Mouse (Mus musculus) embryonic stem cell, embryonic (primary cell): Measurements from ENCODE around the gene Slu7.

Experiments used
- CTCF ChIA-PET, 4 experiments: fragments of 300-600 bp in 2 of 4; fragments of 350-600 bp in 2 of 4; sonication (Branson Sonifier 250); formaldehyde crosslinking; loops; one replicate each; lab custom pipeline; 2022; ENCODE audit warnings: inconsistent platforms in 2 of 4; lab: Charles Lee
- POLR2A ChIA-PET, 4 experiments: fragments of 300-600 bp in 2 of 4; fragments of 350-600 bp in 2 of 4; sonication (Branson Sonifier 250); formaldehyde crosslinking; loops; one replicate each; lab custom pipeline; 2022; ENCODE audit warnings: antibody characterized with exemption in 4 of 4, inconsistent platforms in 1 of 4; lab: Charles Lee

Gene Slu7

DNA sequence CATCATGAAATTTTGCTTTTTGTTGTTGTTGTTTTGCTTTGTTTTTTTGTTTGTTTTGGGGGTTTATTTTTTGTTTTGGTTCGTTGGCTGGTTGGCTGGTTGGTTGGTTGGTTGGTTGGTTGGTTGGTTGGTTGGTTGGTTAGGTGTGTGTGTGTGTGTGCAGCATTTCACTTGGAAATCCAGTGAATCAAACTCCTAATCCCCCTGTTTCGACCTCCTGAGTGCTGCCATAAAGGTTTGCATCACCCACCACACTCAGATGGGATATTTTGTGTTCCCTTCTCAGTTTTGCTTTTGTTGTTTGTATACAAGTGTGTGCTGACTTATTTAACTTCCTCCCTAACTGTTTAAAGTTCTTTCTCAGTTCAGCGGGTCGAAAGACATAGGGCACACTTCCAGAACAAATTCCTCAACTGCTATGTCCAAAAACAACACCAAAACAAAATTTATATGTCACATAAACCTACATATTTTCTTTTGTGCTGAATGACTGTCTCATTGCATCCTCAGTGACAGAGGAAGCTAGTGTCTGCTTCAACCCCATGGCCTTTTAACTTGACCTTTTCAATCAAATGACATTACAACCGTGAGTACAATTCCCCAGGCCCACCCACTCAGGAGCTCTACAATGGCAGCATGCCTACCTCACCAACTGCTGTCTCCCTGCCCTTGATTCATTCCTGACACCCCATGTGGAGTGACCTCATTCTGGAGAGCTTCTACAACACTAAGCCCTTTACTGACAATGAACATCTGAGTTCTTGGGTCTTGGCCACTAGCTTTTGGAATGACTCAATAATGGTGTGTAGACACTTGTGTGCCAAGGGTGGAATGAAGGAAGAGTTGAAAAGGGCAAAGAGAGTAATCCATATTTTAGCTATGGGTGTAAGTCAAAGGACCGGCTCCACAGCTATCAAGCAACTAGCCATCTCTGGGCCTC, 37.6 kb downstream of the Slu7 start:
- POLR2A ChIA-PET, result interaction anchor here in 1 of 4 experiments (0.7 kb wide), 1 partner anchor 11 kb away, joined by 3 read pairs; no protein-coding TSS in a partner anchor
- CTCF ChIA-PET, result interaction anchor here (0.5 to 1.4 kb wide), 4 partner anchors 24 to 254 kb away, joined by 3 to 5 read pairs (median 4); no protein-coding TSS in a partner anchor

DNA sequence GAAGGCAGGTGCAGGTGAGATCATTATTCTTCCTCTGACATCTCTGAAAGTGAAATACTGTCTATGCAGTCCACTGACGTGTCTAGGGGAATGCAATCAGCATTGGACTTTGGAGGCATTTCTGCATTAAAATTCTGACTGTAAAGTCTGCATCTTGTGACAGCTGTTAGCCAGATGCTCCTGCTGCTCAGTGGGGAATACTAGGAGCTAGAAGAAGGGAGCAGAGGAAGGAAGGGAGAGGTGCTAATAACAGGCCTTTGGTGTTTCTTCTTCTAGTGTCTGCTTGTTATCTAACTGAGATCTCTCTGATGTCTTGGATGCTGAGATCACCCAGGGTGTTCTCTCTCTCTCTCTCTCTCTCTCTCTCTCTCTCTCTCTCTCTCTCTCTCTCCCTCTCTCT, 39.6 kb downstream of the Slu7 start:
- ChIA-PET CTCF (interaction anchor here in 2 of 4 experiments (0.6 to 0.7 kb wide), 2 partner anchors 161 to 939 kb away, joined by 3 read pairs; no protein-coding TSS in a partner anchor), POLR2A (interaction anchor here in 2 of 4 experiments (0.7 kb wide), 2 partner anchors 48 to 104 kb away, joined by 3 to 5 read pairs; no protein-coding TSS in a partner anchor)

DNA sequence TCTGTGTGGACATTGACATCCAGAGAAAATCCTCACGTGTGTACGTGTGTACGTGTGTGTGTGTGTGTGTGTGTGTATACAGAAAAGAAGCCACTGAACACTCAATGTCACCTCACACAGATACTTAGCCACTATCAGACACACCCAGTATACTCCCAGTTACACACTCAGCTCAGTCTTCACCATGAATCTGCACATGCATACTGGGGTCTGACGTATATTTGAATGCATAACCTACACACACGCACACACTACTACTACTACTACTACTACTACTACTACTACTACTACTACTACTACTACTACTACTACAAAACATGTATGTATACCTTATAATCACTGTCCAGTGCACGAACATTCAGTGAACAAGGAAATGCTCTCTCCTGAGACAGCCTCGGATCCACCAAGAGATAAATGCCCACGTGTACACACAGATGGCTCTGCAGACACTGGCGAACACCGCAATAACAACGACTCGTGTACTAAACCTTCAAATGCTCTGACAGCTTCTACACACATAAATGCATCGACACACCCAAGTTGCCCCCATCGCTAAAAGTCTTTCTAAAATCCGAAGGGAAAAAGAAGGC, 40.2 kb downstream of the Slu7 start:
- ChIA-PET CTCF (interaction anchor here in 2 of 4 experiments (0.6 to 1.5 kb wide), 2 partner anchors 21 to 102 kb away, joined by 4 read pairs; no protein-coding TSS in a partner anchor), POLR2A (interaction anchor here in 1 of 4 experiments (0.6 kb wide), 1 partner anchor 181 kb away, joined by 3 read pairs; no protein-coding TSS in a partner anchor)

DNA sequence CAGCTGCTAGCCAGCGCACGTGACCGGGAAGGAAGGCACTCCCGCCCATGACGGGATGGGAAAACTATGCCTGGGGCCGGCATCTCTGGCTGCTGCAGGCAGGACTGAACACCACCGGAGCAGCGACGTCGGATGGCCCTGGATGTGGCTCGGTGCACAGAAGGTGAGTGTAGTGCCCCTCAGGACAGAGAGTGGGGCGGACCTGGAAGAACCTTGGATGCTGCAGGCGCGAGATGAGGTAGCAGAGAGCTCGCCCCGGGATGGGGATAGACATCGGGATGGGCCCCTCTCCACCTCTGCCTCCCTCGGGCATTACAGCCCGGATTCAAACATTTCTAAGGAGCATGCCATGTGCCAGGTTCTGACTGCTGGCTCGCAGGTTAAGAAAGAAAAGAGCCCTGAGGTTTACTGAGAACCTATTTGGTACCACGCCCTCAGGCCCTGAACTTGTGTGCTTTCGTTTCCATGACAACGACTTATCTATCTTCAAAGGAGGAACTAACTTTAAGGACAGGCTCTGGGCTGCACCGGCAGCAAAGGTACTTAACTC, 40.8 kb downstream of the Slu7 start, which contains the start of gene C1qtnf2:
C1qtnf2 (plus strand) TSS at position 52 of the 550 bp plus-strand sequence.
- CTCF ChIA-PET, result interaction anchor here in 3 of 4 experiments (0.5 to 1.5 kb wide), 3 partner anchors 20 to 601 kb away, joined by 4 read pairs; no protein-coding TSS in a partner anchor
- POLR2A ChIA-PET, result interaction anchor here in 3 of 4 experiments (0.6 to 1.2 kb wide), 5 partner anchors 10 to 293 kb away, joined by 3 to 9 read pairs (median 4); partner anchors contain the start of gene Pttg1 (in 1 of the 3)

DNA sequence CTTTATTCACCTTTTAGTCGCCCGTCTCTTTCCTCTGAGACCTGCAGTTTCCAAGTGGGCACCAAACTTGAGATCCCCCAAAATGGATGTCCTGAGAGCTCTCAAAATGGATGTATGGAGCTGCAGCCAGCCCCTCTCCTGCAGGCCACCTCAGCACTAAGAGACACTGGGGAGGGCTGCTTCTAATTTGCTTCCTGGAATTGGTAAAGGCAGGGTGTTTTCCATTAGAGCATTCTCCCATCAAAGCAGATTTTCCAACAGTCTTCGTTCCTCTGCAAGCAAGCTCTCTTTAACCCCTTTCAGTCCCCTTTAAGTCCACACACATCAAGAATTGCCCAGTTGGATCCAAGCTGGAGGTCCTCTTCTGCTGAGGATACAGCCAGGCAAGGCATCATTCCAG, 45.8 kb downstream of the Slu7 start:
- POLR2A ChIA-PET, result interaction anchor here in 1 of 4 experiments (0.5 kb wide), 1 partner anchor 239 kb away, joined by 5 read pairs; no protein-coding TSS in a partner anchor
- CTCF ChIA-PET, result interaction anchor here in 2 of 4 experiments (0.9 to 1.4 kb wide), 2 partner anchors 37 kb away, joined by 3 read pairs; no protein-coding TSS in a partner anchor

DNA sequence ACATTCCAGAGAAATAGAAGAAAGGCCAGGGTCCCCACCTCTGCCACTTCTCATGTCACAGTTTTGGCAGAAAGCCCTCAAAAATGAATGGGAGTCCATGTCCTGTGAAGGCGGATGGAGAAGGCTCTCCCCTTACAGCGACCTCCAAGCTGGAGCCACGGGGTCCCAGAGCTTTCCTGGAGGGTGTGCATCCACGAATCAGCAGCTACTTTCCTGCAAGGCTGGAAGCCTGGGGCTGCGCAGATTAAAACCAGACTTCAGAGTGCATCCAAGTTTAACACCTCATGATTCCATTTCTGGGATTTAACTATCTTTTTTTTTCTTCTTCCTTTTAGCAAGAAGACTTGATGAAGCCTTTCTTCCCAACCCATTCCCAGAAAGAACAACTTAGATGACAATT, 47.0 kb downstream of the Slu7 start:
- POLR2A ChIA-PET, result no interaction called here
- CTCF ChIA-PET, result interaction anchor here in 2 of 4 experiments (0.9 to 1.4 kb wide), 3 partner anchors 11 to 36 kb away, joined by 3 read pairs; no protein-coding TSS in a partner anchor

DNA sequence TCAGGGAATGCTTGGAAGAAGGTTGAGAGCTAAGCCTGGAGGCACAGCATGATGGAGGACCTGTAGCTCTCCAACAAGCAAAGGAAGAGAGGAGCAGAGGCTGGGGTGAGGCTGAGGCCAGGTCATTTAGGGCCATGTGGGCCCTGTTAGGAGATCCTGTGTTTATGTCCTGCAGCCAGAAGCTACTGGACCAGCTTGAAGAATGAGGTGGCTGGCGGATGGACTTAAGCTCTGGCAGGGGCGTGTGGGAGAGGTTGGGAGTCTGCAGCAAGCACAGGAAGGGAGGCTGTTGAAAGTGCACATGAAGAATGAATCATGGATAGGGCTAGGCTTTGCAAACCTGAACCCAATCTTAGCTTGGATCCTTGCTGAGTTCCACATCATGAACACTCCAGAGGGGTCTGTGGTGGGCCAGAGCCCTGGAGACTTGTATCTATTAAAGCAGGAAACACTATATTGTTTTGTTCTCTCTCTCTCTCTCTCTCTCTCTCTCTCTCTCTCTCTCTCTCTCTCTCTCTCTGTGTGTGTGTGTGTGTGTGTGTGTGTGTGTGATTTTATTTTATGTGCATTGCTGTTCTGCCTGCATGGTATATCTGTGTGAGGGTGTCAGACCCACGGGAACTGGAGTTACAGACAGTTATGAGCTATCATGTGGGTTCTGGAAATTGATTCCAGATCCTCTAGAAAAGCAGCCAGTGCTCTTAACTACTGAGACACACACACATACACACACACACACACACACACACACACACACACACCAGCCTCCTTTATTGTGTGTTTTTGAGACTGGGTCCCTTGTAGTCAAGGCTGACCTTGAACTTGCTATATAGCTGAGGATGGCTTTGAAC, 48.4 kb downstream of the Slu7 start:
- ChIA-PET POLR2A (interaction anchor here in 2 of 4 experiments (0.6 to 1.5 kb wide), 5 partner anchors 10 to 260 kb away, joined by 3 to 5 read pairs (median 3); no protein-coding TSS in a partner anchor), CTCF (interaction anchor here (0.6 to 1.3 kb wide), 7 partner anchors 11 to 63 kb away, joined by 3 to 7 read pairs (median 3); no protein-coding TSS in a partner anchor)

DNA sequence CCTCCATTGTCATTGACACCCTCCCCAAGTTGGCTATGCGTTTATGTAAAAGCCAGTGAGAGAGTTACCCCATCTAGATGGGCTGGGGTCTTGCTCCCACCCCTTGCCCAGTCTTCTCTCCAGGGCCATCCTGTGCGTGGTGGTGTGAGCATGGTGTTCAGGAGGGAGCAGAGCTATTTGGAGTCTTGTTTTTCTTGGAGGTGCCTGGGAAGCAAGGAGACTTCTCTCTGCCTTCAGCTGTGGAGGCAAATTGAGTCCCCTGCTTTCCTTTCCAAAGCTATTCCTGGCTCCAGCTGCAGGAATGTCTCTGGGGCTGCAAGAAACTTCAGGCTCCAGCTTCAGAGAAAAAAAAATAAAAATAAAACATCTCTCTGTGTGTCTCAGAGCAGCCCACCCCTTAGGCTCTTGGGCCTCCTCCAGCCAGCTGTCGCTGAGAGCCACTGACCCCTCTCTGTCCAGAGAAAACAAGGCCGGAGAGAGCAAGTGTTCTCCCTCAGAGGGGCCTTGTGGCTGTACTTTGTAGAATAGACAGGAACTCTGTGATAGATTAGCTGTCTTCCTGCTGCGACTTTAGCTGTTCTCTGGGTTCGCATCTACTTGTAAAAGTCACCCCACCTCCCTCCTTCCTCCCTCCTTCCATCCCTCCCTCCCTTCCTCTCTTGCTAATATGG, 49.7 kb downstream of the Slu7 start:
- POLR2A ChIA-PET, result interaction anchor here in 1 of 4 experiments (1.1 kb wide), 1 partner anchor 9 kb away, joined by 3 read pairs; no protein-coding TSS in a partner anchor
- CTCF ChIA-PET, result interaction anchor here in 3 of 4 experiments (0.5 to 1.5 kb wide), 5 partner anchors 10 to 191 kb away, joined by 3 to 10 read pairs (median 5); no protein-coding TSS in a partner anchor

DNA sequence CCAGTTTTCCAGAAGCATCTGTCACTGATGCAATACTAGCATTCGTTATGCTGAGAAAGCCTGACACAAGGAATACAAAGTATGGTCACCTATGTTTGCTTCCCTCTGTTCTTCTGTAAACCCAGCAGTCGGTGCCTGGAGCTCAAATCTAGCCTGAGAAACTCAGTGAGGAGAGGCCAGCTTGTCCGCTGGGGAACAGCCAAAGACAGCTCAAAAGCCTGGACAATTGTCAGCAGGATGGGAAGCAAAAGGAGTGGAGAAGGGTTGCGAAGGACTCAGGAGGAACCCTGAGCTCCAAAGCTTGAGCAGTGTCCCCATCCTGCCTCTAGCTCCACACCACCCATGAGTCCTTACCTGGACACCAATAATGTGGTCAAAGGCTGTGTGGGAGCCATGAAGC, 50.5 kb downstream of the Slu7 start:
- POLR2A ChIA-PET, result interaction anchor here in 2 of 4 experiments (0.6 to 1.1 kb wide), 3 partner anchors 8 to 149 kb away, joined by 3 to 4 read pairs (median 3); no protein-coding TSS in a partner anchor
- CTCF ChIA-PET, result interaction anchor here in 3 of 4 experiments (0.6 to 1.5 kb wide), 4 partner anchors 9 to 33 kb away, joined by 3 to 10 read pairs (median 4); no protein-coding TSS in a partner anchor

DNA sequence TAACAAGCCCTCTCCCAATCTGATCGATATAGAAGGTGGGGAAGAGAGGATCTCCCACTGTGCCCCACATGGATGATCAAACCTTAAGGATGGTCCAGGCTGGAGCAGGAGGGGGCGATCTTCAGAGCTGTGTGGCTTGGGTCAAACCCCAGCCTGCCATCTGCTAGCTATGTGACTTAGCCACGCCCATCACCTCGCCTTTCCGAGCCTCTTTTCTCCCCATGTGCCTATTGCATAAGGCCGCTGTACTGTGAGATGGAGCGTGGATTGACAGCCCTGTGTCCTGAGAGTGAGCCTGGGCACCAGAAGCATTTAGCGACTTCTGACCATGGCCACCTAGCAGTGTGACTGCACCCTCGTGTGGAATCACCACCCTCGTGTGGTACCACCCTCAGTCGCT, 51.1 kb downstream of the Slu7 start:
- ChIA-PET POLR2A (interaction anchor here in 3 of 4 experiments (0.6 to 1.0 kb wide), 3 partner anchors 10 to 149 kb away, joined by 3 to 6 read pairs (median 4); no protein-coding TSS in a partner anchor), CTCF (interaction anchor here in 2 of 4 experiments (0.8 to 1.5 kb wide), 3 partner anchors 8 to 32 kb away, joined by 3 to 10 read pairs (median 5); no protein-coding TSS in a partner anchor)

DNA sequence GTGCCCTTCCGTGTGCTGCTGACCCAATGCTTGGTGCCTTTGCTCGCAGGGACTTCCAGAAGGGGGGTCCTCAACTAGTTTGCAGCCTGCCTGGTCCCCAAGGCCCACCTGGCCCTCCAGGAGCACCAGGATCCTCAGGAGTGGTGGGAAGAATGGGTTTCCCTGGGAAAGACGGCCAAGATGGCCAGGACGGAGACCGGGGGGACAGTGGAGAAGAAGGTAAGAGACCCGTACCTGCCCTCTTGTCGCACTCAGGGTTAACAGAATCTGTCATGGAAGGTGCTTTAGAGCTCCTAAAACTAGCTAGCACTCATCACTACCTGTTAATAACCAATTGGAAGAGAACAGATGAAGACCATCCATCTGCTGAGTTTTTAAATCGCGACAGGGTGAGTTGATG, 52.3 kb downstream of the Slu7 start:
- ChIA-PET CTCF (no interaction called here), POLR2A (no interaction called here)

DNA sequence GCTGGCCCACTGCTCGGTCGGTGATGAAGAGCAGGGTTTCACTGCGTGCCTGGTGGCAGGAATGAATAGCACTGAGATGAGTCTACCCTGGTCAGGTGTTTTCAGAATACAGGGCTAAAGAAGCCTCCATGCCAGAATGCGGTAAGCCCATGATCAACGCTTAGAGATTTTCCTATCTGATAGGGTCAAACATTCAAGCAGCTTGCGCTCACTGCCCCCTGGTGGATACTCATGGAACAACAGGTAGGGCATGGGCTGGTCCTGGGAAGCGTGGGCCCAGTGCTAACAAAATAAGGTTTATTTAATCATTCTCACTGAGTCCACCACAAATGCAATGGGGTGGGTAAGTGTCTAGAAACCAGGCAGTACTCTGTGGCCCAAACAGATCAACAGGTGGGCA, 59.1 kb downstream of the Slu7 start:
- ChIA-PET POLR2A (interaction anchor here (0.6 to 1.4 kb wide), 7 partner anchors 9 to 274 kb away, joined by 3 to 5 read pairs (median 3); partner anchors contain the start of genes Slu7 (in 1 of the 4) and Ttc1 (in 1 of the 4)), CTCF (interaction anchor here (0.6 to 6.4 kb wide), 30 partner anchors 9 to 1217 kb away, joined by 3 to 70 read pairs (median 5); partner anchors contain the start of genes 4933415A04Rik (in 1 of the 4) and Slu7 (in 1 of the 4))

DNA sequence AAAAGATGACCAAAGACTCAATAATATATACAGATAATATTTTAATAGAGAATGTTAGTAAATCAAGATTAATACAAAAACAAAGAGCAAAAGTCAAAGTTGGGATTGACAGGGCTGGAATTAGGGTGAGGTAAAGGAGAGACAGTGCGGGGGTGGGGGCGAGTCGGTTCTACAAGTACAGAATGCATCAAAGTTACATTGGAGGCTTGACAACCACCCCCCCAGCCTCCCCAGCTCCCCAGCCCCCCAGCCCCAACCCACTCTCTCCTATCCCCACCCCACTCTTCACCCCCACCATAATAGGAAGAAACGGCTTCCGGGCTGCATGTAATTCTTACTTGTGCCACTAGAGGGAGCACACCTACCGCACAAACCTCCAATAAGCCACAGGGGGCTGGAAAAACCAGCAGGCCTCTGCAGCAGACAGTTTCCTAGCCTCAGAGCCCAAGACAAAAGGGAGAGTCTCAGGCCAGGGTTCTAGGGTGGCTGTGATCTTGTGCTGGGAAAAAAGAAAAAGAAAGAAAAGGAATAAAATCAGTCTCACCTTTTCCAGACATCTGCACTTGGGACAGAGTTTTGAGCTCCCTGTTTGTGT, 60.4 kb downstream of the Slu7 start:
- ChIA-PET POLR2A (interaction anchor here in 3 of 4 experiments (0.6 to 2.2 kb wide), 4 partner anchors 16 to 254 kb away, joined by 3 to 5 read pairs (median 4); partner anchors contain the start of gene Ttc1 (in 1 of the 3)), CTCF (interaction anchor here (0.6 to 6.4 kb wide), 33 partner anchors 10 to 273 kb away, joined by 3 to 70 read pairs (median 5); partner anchors contain the start of genes 4933415A04Rik (in 2 of the 4), C1qtnf2 (in 1 of the 4) and Ttc1 (in 1 of the 4))

DNA sequence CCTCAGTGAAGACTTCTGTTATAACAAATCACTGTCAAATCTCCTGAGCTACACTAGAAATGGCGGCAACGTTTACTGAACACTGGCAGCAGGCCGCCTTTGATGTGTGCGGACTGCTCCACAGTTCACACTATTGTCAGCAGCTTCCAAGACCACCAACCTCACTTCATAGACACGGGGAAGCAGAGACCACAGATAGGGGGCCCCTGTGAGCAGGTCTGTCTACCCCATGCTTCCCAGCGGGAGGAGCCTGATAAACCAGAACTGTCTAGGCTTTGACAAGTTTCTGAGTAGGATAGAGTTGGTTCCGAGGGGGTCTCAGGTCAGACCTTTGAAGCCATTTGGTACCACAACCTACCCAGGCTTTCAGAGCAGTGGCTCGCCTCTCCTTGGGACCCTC, 61.5 kb downstream of the Slu7 start:
- ChIA-PET POLR2A (interaction anchor here (0.7 to 2.6 kb wide), 11 partner anchors 12 to 253 kb away, joined by 3 to 12 read pairs (median 4); partner anchors contain the start of gene Ttc1 (in 1 of the 4)), CTCF (interaction anchor here (0.5 to 6.4 kb wide), 37 partner anchors 12 to 1244 kb away, joined by 3 to 70 read pairs (median 5); partner anchors contain the start of genes 4933415A04Rik (in 1 of the 4), C1qtnf2 (in 1 of the 4) and Ttc1 (in 1 of the 4))

DNA sequence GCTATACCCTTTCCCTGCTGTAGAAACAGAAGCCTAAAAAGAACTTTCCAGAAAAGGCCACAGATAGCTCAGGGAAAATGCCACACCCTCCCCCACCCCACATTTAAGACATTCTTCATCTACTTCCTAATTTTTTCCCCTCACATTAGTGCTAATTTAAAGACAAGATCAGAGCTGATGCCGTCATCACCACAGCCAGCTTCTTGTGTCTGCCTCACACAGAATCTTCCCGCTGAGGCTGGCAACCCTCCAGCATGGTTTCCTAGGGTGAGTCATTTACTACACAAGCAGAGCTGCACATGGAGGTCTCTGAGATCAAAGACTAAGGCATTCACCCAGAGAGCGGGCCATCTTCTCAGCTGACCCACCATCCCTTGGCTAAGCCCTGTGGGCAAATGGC, 62.0 kb downstream of the Slu7 start:
- ChIA-PET CTCF (interaction anchor here (0.5 to 6.4 kb wide), 34 partner anchors 11 to 1244 kb away, joined by 3 to 70 read pairs (median 5); partner anchors contain the start of genes 4933415A04Rik (in 1 of the 4), C1qtnf2 (in 1 of the 4) and Ttc1 (in 1 of the 4)), POLR2A (interaction anchor here (0.6 to 2.6 kb wide), 19 partner anchors 11 to 1338 kb away, joined by 3 to 13 read pairs (median 3); partner anchors contain the start of gene Ttc1 (in 1 of the 4))
